Mouse (Mus musculus) heart, adult 18-20 months (tissue): Measurements from ENCODE around the gene Ccdc155. TPM values are rescaled to one million over a fixed set of nuclear protein-coding genes. Genes with fewer than 3 reads are reported as not detected.
A peak's percentile ranks its signal among the peaks of the same experiment; 100 is the strongest.

Source experiments
- DNase-seq, 2 experiments: peaks; one replicate each; pipeline ENCODE4 v3.0.0; 2021 to 2022; ENCODE audit warnings: mixed read lengths in 1 of 2
- total RNA-seq, 2 experiments: library from RNA; stranded (reverse); gene quantifications; 2 replicates each; pipeline ENCODE4 v1.2.3; 2021

Ccdc155 gene
- total RNA-seq, 2 experiments from 2014 or later, result 0.46 TPM; not detected in 1

GRCm38 (mm10) chr7:45226421-45226820 is 21.7 kb upstream of the Ccdc155 start:
- DNase-seq, result no peak

- DNase-seq, result no peak
Observed at GRCm38 (mm10) chr7:45224826-45225225, 20.1 kb upstream of the Ccdc155 start.

GRCm38 (mm10) chr7:45221680-45222079 is 17.0 kb upstream of the Ccdc155 start:
- DNase-seq, result no peak

- peak; percentile 72 to 76 for DNase-seq
Observed at GRCm38 (mm10) chr7:45216442-45217183, 11.9 kb upstream of the Ccdc155 start.

GRCm38 (mm10) chr7:45215673-45216441 is 11.2 kb upstream of the Ccdc155 start, which contains the start of gene Tead2:
TSS of gene Tead2 (plus strand) at chr7:45215753.
- peak; percentile 57 to 59 for DNase-seq

GRCm38 (mm10) chr7:45213708-45214107 is 9.0 kb upstream of the Ccdc155 start:
- DNase-seq, result no peak

- no peak for DNase-seq
Observed at GRCm38 (mm10) chr7:45212356-45212755, 7.7 kb upstream of the Ccdc155 start.

- DNase-seq, result no peak
Observed at GRCm38 (mm10) chr7:45211851-45212251, 7.2 kb upstream of the Ccdc155 start, which contains the start of gene Dkkl1. TSS of gene Dkkl1 (minus strand) at chr7:45212147.

- DNase-seq, result no peak
Observed at GRCm38 (mm10) chr7:45211070-45211469, 6.4 kb upstream of the Ccdc155 start.

- DNase-seq, result no peak
Observed at GRCm38 (mm10) chr7:45208260-45208659, 3.6 kb upstream of the Ccdc155 start.

- no peak for DNase-seq
Observed at GRCm38 (mm10) chr7:45202654-45203053, 2.0 kb downstream of the Ccdc155 start.

GRCm38 (mm10) chr7:45198961-45199360 is 5.7 kb downstream of the Ccdc155 start:
- DNase-seq, result no peak

- peak; percentile 74 to 79 for DNase-seq
Observed at GRCm38 (mm10) chr7:45198435-45198834, 6.3 kb downstream of the Ccdc155 start.

GRCm38 (mm10) chr7:45196994-45197393 is 7.7 kb downstream of the Ccdc155 start:
- DNase-seq, result no peak

- no peak for DNase-seq
Observed at GRCm38 (mm10) chr7:45196176-45196535, 8.5 kb downstream of the Ccdc155 start.

- DNase-seq, result no peak
Observed at GRCm38 (mm10) chr7:45195341-45196175, 9.1 kb downstream of the Ccdc155 start.

GRCm38 (mm10) chr7:45193871-45194785 is 10.6 kb downstream of the Ccdc155 start:
- no peak for DNase-seq

- no peak for DNase-seq
Observed at GRCm38 (mm10) chr7:45193406-45193805, 11.3 kb downstream of the Ccdc155 start.

- no peak for DNase-seq
Observed at GRCm38 (mm10) chr7:45192585-45193310, 11.9 kb downstream of the Ccdc155 start.

- no peak for DNase-seq
Observed at GRCm38 (mm10) chr7:45191803-45192363, 12.8 kb downstream of the Ccdc155 start.
